Mouse (Mus musculus) CH12.LX (cell line): Measurements from ENCODE around the gene Neb. TPM values are rescaled to one million over a fixed set of nuclear protein-coding genes. Genes with fewer than 3 reads are reported as not detected.

ENCODE experiments used
- DNase-seq: peaks from one replicate; pipeline ENCODE4 v3.0.0-alpha.2; 2013; ENCODE audit errors: extremely low read depth
- H3K27ac ChIP-seq: 2 replicates; pipeline ENCODE4 v1.5.1; 2012; ENCODE audit warnings: low read depth, mild to moderate bottlenecking, control low read depth, moderate library complexity; ENCODE audit not compliant: insufficient read depth
- H3K27me3 ChIP-seq: replicated peaks from 2 replicates; pipeline ENCODE3; 2012; ENCODE audit warnings: inconsistent platforms
- H3K36me3 ChIP-seq, 2 experiments: replicated peaks in 1 of 2; 2 replicates each; pipeline versions ENCODE3 to v1.6.1; 2012; ENCODE audit warnings: inconsistent platforms in 1 of 2, low read length in 1 of 2, mild to moderate bottlenecking in 1 of 2, mixed read lengths in 1 of 2, moderate library complexity in 1 of 2; ENCODE audit not compliant: control insufficient read depth in 1 of 2, insufficient read depth in 1 of 2
- H3K4me1 ChIP-seq, 2 experiments: 2 replicates each; pipeline ENCODE4 v1.6.1; 2012; ENCODE audit warnings: inconsistent platforms in 1 of 2, moderate library complexity in 1 of 2; ENCODE audit not compliant: insufficient read depth in 2 of 2, control insufficient read depth in 1 of 2
- H3K4me2 ChIP-seq: 2 replicates; pipeline ENCODE4 v1.6.1; 2012; ENCODE audit warnings: low read depth, mild to moderate bottlenecking, control low read depth; ENCODE audit not compliant: poor library complexity, insufficient read depth, severe bottlenecking
- H3K4me3 ChIP-seq, 3 experiments: fragments of 150-350 bp in 1 of 3; sonication (generic) in 1 of 3; replicated peaks in 1 of 3; 2 replicates each; pipeline versions ENCODE3 to v1.5.1; 2011 to 2012; ENCODE audit warnings: low read depth in 2 of 3, low read length in 2 of 3, mild to moderate bottlenecking in 2 of 3, moderate library complexity in 2 of 3, control low read depth in 1 of 3, improper control_type of control experiment in 1 of 3, inconsistent platforms in 1 of 3, mixed read lengths in 1 of 3; ENCODE audit not compliant: poor library complexity in 1 of 3
- H3K79me2 ChIP-seq: replicated peaks from 2 replicates; pipeline ENCODE4 v1.6.1; 2012; ENCODE audit warnings: mild to moderate bottlenecking, moderate library complexity; ENCODE audit not compliant: control insufficient read depth, poor library complexity, insufficient read depth, severe bottlenecking; ENCODE audit errors: extremely low read depth
- H3K9ac ChIP-seq: 2 replicates; pipeline ENCODE4 v1.6.1; 2012; ENCODE audit warnings: low read depth, mild to moderate bottlenecking, control low read depth, moderate library complexity; ENCODE audit not compliant: insufficient read depth
- H3K9me3 ChIP-seq: replicated peaks from 2 replicates; pipeline ENCODE3; 2012; ENCODE audit warnings: low read length, inconsistent platforms, mixed read lengths
- CHD1 ChIP-seq: IDR thresholded peaks from 2 replicates; pipeline ENCODE4 v1.6.1; 2012; ENCODE audit warnings: low read depth, low read length, improper control_type of control experiment, inconsistent platforms
- CHD2 ChIP-seq: IDR thresholded peaks from 2 replicates; pipeline ENCODE4 v1.6.1; 2011; ENCODE audit warnings: low read length, improper control_type of control experiment
- CTCF ChIP-seq, 2 experiments: IDR thresholded peaks in 1 of 2; conservative IDR thresholded peaks in 1 of 2; 2 replicates each; pipeline ENCODE4 v1.5.1; 2011 to 2012; ENCODE audit warnings: low read depth in 2 of 2, low read length in 2 of 2, improper control_type of control experiment in 1 of 2, inconsistent platforms in 1 of 2, mild to moderate bottlenecking in 1 of 2, moderate library complexity in 1 of 2
- E2F4 ChIP-seq: IDR thresholded peaks from 2 replicates; pipeline ENCODE4 v1.6.1; 2011; ENCODE audit warnings: low read depth, low read length, improper control_type of control experiment; ENCODE audit not compliant: insufficient replicate concordance
- ETS1 ChIP-seq: conservative IDR thresholded peaks from 2 replicates; pipeline ENCODE4 v1.6.1; 2012; ENCODE audit warnings: low read depth, mild to moderate bottlenecking, inconsistent platforms, low read length, improper control_type of control experiment, moderate library complexity
- GABPA ChIP-seq: IDR thresholded peaks from 2 replicates; pipeline ENCODE4 v1.6.1; 2012; ENCODE audit warnings: low read depth, low read length, improper control_type of control experiment, inconsistent platforms; ENCODE audit not compliant: insufficient replicate concordance
- IRF4 ChIP-seq: IDR thresholded peaks from 2 replicates; pipeline ENCODE4 v1.6.1; 2014; ENCODE audit warnings: low read depth, mild to moderate bottlenecking, inconsistent platforms, low read length, improper control_type of control experiment
- MAX ChIP-seq: IDR thresholded peaks from 2 replicates; pipeline ENCODE4 v1.6.1; 2011; ENCODE audit warnings: low read length, improper control_type of control experiment
- MEF2A ChIP-seq: IDR thresholded peaks from 2 replicates; pipeline ENCODE4 v1.6.1; 2014; ENCODE audit warnings: low read depth, mild to moderate bottlenecking, inconsistent platforms, low read length, improper control_type of control experiment, borderline replicate concordance
- MYC ChIP-seq: IDR thresholded peaks from 2 replicates; pipeline ENCODE4 v1.6.1; 2011; ENCODE audit warnings: low read depth, mild to moderate bottlenecking, improper control_type of control experiment, low read length
- NELFE ChIP-seq: IDR thresholded peaks from 2 replicates; pipeline ENCODE4 v1.6.1; 2011; ENCODE audit warnings: low read depth, low read length, improper control_type of control experiment
- POLR2A ChIP-seq: IDR thresholded peaks from 2 replicates; pipeline ENCODE4 v1.6.1; 2011; ENCODE audit warnings: low read depth, mild to moderate bottlenecking, improper control_type of control experiment, low read length
- POLR2AphosphoS2 ChIP-seq: IDR thresholded peaks from 2 replicates; pipeline ENCODE4 v1.6.1; 2011; ENCODE audit warnings: low read depth, low read length, improper control_type of control experiment
- RAD21 ChIP-seq: IDR thresholded peaks from 2 replicates; pipeline ENCODE4 v1.6.1; 2011; ENCODE audit warnings: low read depth, mild to moderate bottlenecking, low read length, improper control_type of control experiment, moderate library complexity
- SIN3A ChIP-seq: IDR thresholded peaks from 2 replicates; pipeline ENCODE4 v1.6.1; 2012; ENCODE audit warnings: low read length, improper control_type of control experiment, inconsistent platforms
- SMC3 ChIP-seq: IDR thresholded peaks from 2 replicates; pipeline ENCODE4 v1.6.1; 2011; ENCODE audit warnings: low read depth, low read length, improper control_type of control experiment
- UBTF ChIP-seq: IDR thresholded peaks from 2 replicates; pipeline ENCODE4 v1.6.1; 2012; ENCODE audit warnings: low read depth, mild to moderate bottlenecking, inconsistent platforms, low read length, improper control_type of control experiment, moderate library complexity
- USF2 ChIP-seq: conservative IDR thresholded peaks from 2 replicates; pipeline ENCODE4 v1.6.1; 2011; ENCODE audit warnings: low read depth, low read length, improper control_type of control experiment
- dilution Hi-C: fragments of 300-500 bp; cut with MboI; formaldehyde crosslinking; loops from 2 replicates; pipeline ENCODE4 v1.14.3; 2020; ENCODE audit warnings: low sequenced_read_pairs; ENCODE audit not compliant: extremely low pct_unique_long_range_greater_than_20kb, extremely low pct_ligation_motif_present
- in situ Hi-C: fragments of 300-500 bp; cut with MboI; formaldehyde crosslinking; loops from 3 replicates; pipeline ENCODE4 v1.14.3; 2019; ENCODE audit warnings: low sequenced_read_pairs, low pct_ligation_motif_present, low pct_unique_long_range_greater_than_20kb, mixed read lengths
- polyA plus RNA-seq: library from polyadenylated mRNA; unstranded; fragments of >175 nt; gene quantifications from 2 replicates; pipeline ENCODE4 v1.2.1, GENCODE M21; 2012; ENCODE audit warnings: low read depth; ENCODE audit not compliant: insufficient read length
- total RNA-seq, 2 experiments: library from RNA; depleted of rRNA; stranded (reverse); fragments of 300-350 nt in 1 of 2; fragments of >200 nt in 1 of 2; gene quantifications; 2 replicates each; pipeline ENCODE4 v1.2.3; 2012 to 2014

Gene Neb
- total and polyA plus RNA-seq, 3 experiments = 1.5 to 1.8 (median 1.7) TPM

GRCm38 (mm10) chr2:52310757-52311156, 67.5 kb downstream of the Neb start:
- H3K4me3 ChIP-seq = no peak overlapping the region
- TF ChIP-seq MAX (no peak), POLR2AphosphoS2 (no peak), ETS1 (no peak), RAD21 (no peak), USF2 (no peak), MEF2A (no peak), CHD1 (no peak), POLR2A (no peak), E2F4 (no peak), CHD2 (no peak), UBTF (no peak), GABPA (no peak), CTCF (conservative IDR thresholded peaks at IDR 0.05 in 1 of 2, IDR thresholded peaks at IDR 0.05 in 1 of 2; ENCODE audit: low read depth in 2 of 2, low read length in 2 of 2) (no peak), SIN3A (no peak), SMC3 (no peak), MYC (no peak), NELFE (no peak)
- TF ChIP-seq, all 38 proteins: peak for 0
- H3K4me2 ChIP-seq = no peak overlapping the region
- peaks cover 9 to 23% of the 10 kb centered on the region in 2 experiments for H3K4me1 ChIP-seq
- no peaks in the 10 kb centered on the region for H3K9me3 ChIP-seq
- H3K27me3 ChIP-seq = no peaks in the 10 kb centered on the region
- dilution Hi-C loops = no loop called here
- no peak for DNase-seq
- no peak overlapping the region for H3K27ac ChIP-seq
- H3K9ac ChIP-seq = no peak overlapping the region
- in situ Hi-C loops = loop anchor here (10.0 kb wide), 1 partner anchor 104 kb away; no protein-coding TSS in a partner anchor
- H3K79me2 ChIP-seq = no peaks in the 10 kb centered on the region
- H3K36me3 ChIP-seq = no peaks in the 10 kb centered on the region

- no peaks in the 10 kb centered on the region for H3K36me3 ChIP-seq
- no peak overlapping the region for H3K4me3 ChIP-seq
- no peak for TF ChIP-seq IRF4
- TF ChIP-seq, all 38 proteins: peak for 0
- H3K9ac ChIP-seq = no peak overlapping the region
- in situ Hi-C loops = loop anchor here (10.0 kb wide), 1 partner anchor 268 kb away; no protein-coding TSS in a partner anchor
- H3K9me3 ChIP-seq = no peaks in the 10 kb centered on the region
- no peak overlapping the region for H3K27ac ChIP-seq
- H3K79me2 ChIP-seq = no peaks in the 10 kb centered on the region
- H3K27me3 ChIP-seq = no peaks in the 10 kb centered on the region
- H3K4me2 ChIP-seq = no peak overlapping the region
- dilution Hi-C loops = no loop called here
- DNase-seq = no peak
- H3K4me1 ChIP-seq = peaks cover 11 to 24% of the 10 kb centered on the region in 2 experiments
Measured at GRCm38 (mm10) chr2:52306635-52307034, 71.6 kb downstream of the Neb start.
